Mouse (Mus musculus): ENCODE data around the gene Mest. TPM values are rescaled to one million over a fixed set of nuclear protein-coding genes. Genes with fewer than 3 reads are reported as not detected.

Mest gene
- polyA plus RNA-seq (2015; fragmentation: Nextera tagmentation; extraction: Ambion mirVana): 378 and 417 TPM in 2 replicates

- Histone ChIP-seq H3K9ac (replicated peaks) (no peak within 1 kb of the TSS), H3K4me2 (no peak within 1 kb of the TSS), H3K36me3 (no peaks in the 10 kb centered on the region), H3K9me3 (replicated peaks) (no peaks in the 10 kb centered on the region), H3K4me3 (replicated peaks) (no peak within 1 kb of the TSS), H3K4me1 (peaks cover 3% of the 10 kb centered on the region; the same call in 1 of the 2 replicates), H3K27me3 (replicated peaks) (no peaks in the 10 kb centered on the region), H3K27ac (replicated peaks) (no peak within 1 kb of the TSS; the same call in 1 of the 2 replicates)
- 76% methylated on average over 7 of the region's 7 CpGs for WGBS
- no peak for ATAC-seq (ENCODE audit: low FRiP score)
These were observed at the start of gene Mest for GRCm38 (mm10) chr6:30723331-30723730. Gene Mest (plus strand): TSS chr6:30723547.

- peak; percentile 53; the same call in 1 of the 2 replicates for ATAC-seq (ENCODE audit: low FRiP score)
- no peak overlapping the region for H3K4me3 ChIP-seq (replicated peaks)
- no peaks in the 10 kb centered on the region for H3K36me3 ChIP-seq
- WGBS: 16% methylated on average over 14 of the region's 14 CpGs
- H3K9ac ChIP-seq (replicated peaks): 0 out of 2 replicates have a peak overlapping the region, but pooled peaks have one; percentile 22
- H3K4me2 ChIP-seq: peak overlapping the region; percentile 41
- H3K4me1 ChIP-seq: peaks cover 49% of the 10 kb centered on the region
- H3K27ac ChIP-seq (replicated peaks): peak overlapping the region; percentile 85
- no peaks in the 10 kb centered on the region for H3K9me3 ChIP-seq (replicated peaks)
- H3K27me3 ChIP-seq (replicated peaks): no peaks in the 10 kb centered on the region
These were observed 49.4 kb upstream of the Mest start for GRCm38 (mm10) chr6:30673764-30674561.

GRCm38 (mm10) chr6:30674714-30675280, 48.5 kb upstream of the Mest start:
- WGBS: 29% methylated on average over 9 of the region's 9 CpGs
- no peaks in the 10 kb centered on the region for H3K36me3 ChIP-seq
- H3K27ac ChIP-seq (replicated peaks): peak overlapping the region; percentile 85
- H3K27me3 ChIP-seq (replicated peaks): no peaks in the 10 kb centered on the region
- peak overlapping the region; percentile 41 for H3K4me2 ChIP-seq
- ATAC-seq (ENCODE audit: low FRiP score): peak; percentile 68
- no peaks in the 10 kb centered on the region for H3K9me3 ChIP-seq (replicated peaks)
- H3K9ac ChIP-seq (replicated peaks): peak overlapping the region; percentile 31; the same call in 1 of the 2 replicates
- H3K4me3 ChIP-seq (replicated peaks): no peak overlapping the region
- peaks cover 56% of the 10 kb centered on the region for H3K4me1 ChIP-seq

DNA sequence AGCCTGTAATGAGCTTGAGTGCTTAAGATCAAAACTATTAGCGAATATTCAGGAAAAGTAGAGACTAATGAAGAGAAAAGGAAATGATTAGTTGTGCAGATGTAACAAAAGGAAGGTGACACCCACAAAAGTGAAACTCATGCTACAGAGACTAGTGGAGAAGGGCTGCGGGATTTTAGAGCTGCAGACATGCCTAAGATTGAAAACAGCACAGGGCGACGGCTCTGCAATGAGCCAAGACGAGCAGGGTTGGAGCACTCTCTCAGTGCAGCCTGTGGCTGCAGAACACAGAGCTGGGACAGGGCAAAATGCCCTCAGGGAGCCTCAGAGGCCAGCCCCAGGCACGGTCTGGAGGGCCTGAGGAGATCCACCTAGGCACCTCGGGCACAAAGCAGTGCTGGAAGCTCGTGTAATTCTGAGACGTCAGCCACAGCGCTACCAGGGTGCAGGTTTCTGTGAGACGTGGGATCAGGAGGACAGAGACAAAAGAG, 48.0 kb upstream of the Mest start:
- Histone ChIP-seq H3K9me3 (replicated peaks) (no peaks in the 10 kb centered on the region), H3K36me3 (no peaks in the 10 kb centered on the region), H3K4me3 (replicated peaks) (no peak overlapping the region), H3K27ac (replicated peaks) (peak overlapping the region; percentile 85), H3K27me3 (replicated peaks) (no peaks in the 10 kb centered on the region), H3K9ac (replicated peaks) (peak overlapping the region; percentile 31), H3K4me1 (peaks cover 56% of the 10 kb centered on the region), H3K4me2 (peak overlapping the region; percentile 41)
- ATAC-seq (ENCODE audit: low FRiP score): peak; percentile 65
- WGBS: 13% methylated on average over 11 of the region's 11 CpGs

GRCm38 (mm10) chr6:30676506-30676905, 46.8 kb upstream of the Mest start:
- no peaks in the 10 kb centered on the region for H3K27me3 ChIP-seq (replicated peaks)
- peaks cover 54% of the 10 kb centered on the region for H3K4me1 ChIP-seq
- ATAC-seq (ENCODE audit: low FRiP score): no peak
- WGBS: 89% methylated on average over 6 of the region's 6 CpGs
- H3K9ac ChIP-seq (replicated peaks): no peak overlapping the region
- no peak overlapping the region for H3K4me3 ChIP-seq (replicated peaks)
- no peak overlapping the region; the same call in 1 of the 2 replicates for H3K27ac ChIP-seq (replicated peaks)
- H3K4me2 ChIP-seq: no peak overlapping the region
- H3K36me3 ChIP-seq: no peaks in the 10 kb centered on the region
- no peaks in the 10 kb centered on the region for H3K9me3 ChIP-seq (replicated peaks)

DNA sequence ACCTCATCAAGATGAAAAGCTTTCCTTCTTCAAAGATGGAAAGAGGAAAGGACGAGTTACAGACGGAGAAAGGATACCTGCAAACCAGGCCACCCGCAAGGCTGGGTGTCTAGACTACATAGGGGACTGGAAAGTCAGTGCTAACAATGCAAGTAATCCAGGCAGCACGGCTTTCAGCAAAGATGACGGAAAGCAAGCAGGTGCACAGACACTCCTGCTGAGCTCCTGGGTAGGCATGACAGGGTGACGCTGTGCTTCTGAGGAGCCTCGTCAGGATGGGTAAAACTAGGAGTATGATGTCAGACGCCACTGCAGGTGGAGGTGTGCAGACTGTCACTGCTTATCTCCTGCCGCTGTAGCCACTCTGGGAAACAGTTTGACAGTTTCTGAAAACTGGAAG, 45.8 kb upstream of the Mest start:
- H3K4me2 ChIP-seq: no peak overlapping the region
- H3K27ac ChIP-seq (replicated peaks): no peak overlapping the region
- no peak overlapping the region for H3K9ac ChIP-seq (replicated peaks)
- peaks cover 53% of the 10 kb centered on the region for H3K4me1 ChIP-seq
- H3K9me3 ChIP-seq (replicated peaks): no peaks in the 10 kb centered on the region
- H3K4me3 ChIP-seq (replicated peaks): no peak overlapping the region
- WGBS: 79% methylated on average over 9 of the region's 9 CpGs
- no peaks in the 10 kb centered on the region for H3K27me3 ChIP-seq (replicated peaks)
- no peak for ATAC-seq (ENCODE audit: low FRiP score)
- no peaks in the 10 kb centered on the region for H3K36me3 ChIP-seq

DNA sequence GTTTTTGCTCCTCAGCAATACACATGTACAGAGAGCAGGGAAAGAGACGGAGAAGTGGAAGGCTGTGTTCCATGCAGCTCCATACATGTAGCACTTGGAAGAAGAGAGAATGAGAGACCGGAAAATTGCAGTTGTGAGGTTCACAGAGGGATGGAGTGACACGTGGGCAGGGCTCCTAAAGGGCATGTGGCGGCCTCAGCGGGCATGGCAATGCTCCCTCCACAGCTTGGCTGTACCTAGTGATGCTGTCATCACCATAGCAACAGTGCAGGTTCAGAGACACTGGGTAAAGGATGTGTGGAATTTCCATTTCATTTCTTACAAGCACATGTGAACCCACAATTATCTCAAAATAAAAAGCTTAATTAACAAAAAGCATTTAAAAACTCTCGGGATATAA, 44.9 kb upstream of the Mest start:
- ATAC-seq (ENCODE audit: low FRiP score): peak; percentile 71
- peak overlapping the region; percentile 10; the same call in 1 of the 2 replicates for H3K9ac ChIP-seq (replicated peaks)
- H3K9me3 ChIP-seq (replicated peaks): no peaks in the 10 kb centered on the region
- no peak overlapping the region for H3K4me2 ChIP-seq
- no peaks in the 10 kb centered on the region for H3K27me3 ChIP-seq (replicated peaks)
- H3K4me3 ChIP-seq (replicated peaks): no peak overlapping the region
- peak overlapping the region; percentile 66 for H3K27ac ChIP-seq (replicated peaks)
- WGBS: 27% methylated on average over 6 of the region's 6 CpGs
- H3K4me1 ChIP-seq: peaks cover 48% of the 10 kb centered on the region
- no peaks in the 10 kb centered on the region for H3K36me3 ChIP-seq

DNA sequence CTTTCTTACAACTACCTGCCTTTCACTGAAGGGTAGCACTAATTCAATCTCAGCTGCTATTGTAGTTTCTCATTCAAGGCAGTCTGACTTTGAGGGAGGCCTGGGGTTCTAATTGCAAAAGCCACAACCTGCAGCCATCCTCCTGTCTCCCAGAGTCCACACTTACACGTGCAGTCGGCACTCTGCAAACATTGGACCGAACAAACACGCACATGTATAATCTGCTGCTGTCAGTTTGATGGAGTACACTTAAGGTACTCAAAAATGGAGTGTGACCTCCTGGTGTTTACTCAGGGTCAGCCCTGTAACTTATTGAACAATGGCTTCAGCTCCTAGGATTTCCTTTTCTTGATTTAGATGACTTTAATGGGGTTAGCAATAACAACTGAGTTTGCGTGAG, 43.8 kb upstream of the Mest start:
- Histone ChIP-seq H3K4me1 (peaks cover 37% of the 10 kb centered on the region), H3K4me2 (no peak overlapping the region), H3K4me3 (replicated peaks) (no peak overlapping the region), H3K9ac (replicated peaks) (no peak overlapping the region), H3K36me3 (no peaks in the 10 kb centered on the region), H3K27me3 (replicated peaks) (no peaks in the 10 kb centered on the region), H3K9me3 (replicated peaks) (no peaks in the 10 kb centered on the region), H3K27ac (replicated peaks) (no peak overlapping the region)
- 57% methylated on average over 5 of the region's 5 CpGs for WGBS
- ATAC-seq (ENCODE audit: low FRiP score): no peak

GRCm38 (mm10) chr6:30680442-30680841, 42.9 kb upstream of the Mest start:
- no peak overlapping the region for H3K27ac ChIP-seq (replicated peaks)
- H3K9me3 ChIP-seq (replicated peaks): no peaks in the 10 kb centered on the region
- no peak for ATAC-seq (ENCODE audit: low FRiP score)
- no peaks in the 10 kb centered on the region for H3K27me3 ChIP-seq (replicated peaks)
- H3K36me3 ChIP-seq: no peaks in the 10 kb centered on the region
- WGBS: 85% methylated on average over 7 of the region's 7 CpGs
- no peak overlapping the region for H3K4me3 ChIP-seq (replicated peaks)
- H3K4me1 ChIP-seq: peaks cover 28% of the 10 kb centered on the region
- H3K4me2 ChIP-seq: no peak overlapping the region
- no peak overlapping the region for H3K9ac ChIP-seq (replicated peaks)

- H3K4me2 ChIP-seq: no peak overlapping the region
- 59% methylated on average over 13 of the region's 13 CpGs for WGBS
- no peak overlapping the region for H3K9ac ChIP-seq (replicated peaks)
- H3K4me3 ChIP-seq (replicated peaks): no peak overlapping the region
- ATAC-seq (ENCODE audit: low FRiP score): no peak
- H3K36me3 ChIP-seq: no peaks in the 10 kb centered on the region
- H3K4me1 ChIP-seq: peaks cover 20% of the 10 kb centered on the region
- H3K27ac ChIP-seq (replicated peaks): peak overlapping the region; percentile 64
- H3K27me3 ChIP-seq (replicated peaks): no peaks in the 10 kb centered on the region
- H3K9me3 ChIP-seq (replicated peaks): no peaks in the 10 kb centered on the region
These were observed 41.1 kb upstream of the Mest start for GRCm38 (mm10) chr6:30681935-30682900.

DNA sequence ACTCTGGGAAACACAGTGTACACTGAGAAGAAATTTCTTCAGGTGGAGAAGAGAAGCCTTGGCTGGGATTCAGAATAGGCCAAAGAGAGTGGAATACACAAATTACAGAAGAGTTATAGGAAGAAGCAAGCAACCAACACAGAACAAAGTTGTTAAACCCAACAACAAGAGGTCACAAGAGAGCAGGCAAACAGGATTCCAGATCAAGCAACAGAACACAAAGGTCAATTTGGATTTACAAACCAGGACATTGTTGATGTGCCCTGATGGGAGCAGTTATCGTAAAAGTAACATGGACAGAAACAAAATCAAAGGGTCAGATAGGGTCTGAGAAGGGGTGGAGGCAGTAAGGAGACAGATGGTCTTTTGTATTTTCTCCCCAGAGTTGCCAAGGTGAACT, 38.8 kb upstream of the Mest start:
- ATAC-seq (ENCODE audit: low FRiP score): no peak

More for the DNA sequence above, 38.8 kb upstream of the Mest start:
- H3K9me3 ChIP-seq (replicated peaks): no peaks in the 10 kb centered on the region
- no peaks in the 10 kb centered on the region for H3K36me3 ChIP-seq
- H3K4me1 ChIP-seq: peaks cover 5% of the 10 kb centered on the region; the same call in 1 of the 2 replicates
- no peak overlapping the region for H3K27ac ChIP-seq (replicated peaks)
- H3K4me2 ChIP-seq: no peak overlapping the region
- no peaks in the 10 kb centered on the region for H3K27me3 ChIP-seq (replicated peaks)
- H3K9ac ChIP-seq (replicated peaks): no peak overlapping the region
- no peak overlapping the region for H3K4me3 ChIP-seq (replicated peaks)
- WGBS: 74% methylated on average over 1 of the region's 1 CpGs

Data from neural tube, embryonic 15.5 days (tissue).